Mouse (Mus musculus) lung, postnatal 0 days (tissue): ENCODE data around the gene Unc5a. TPM values are rescaled to one million over a fixed set of nuclear protein-coding genes. Genes with fewer than 3 reads are reported as not detected.

ENCODE experiments used
- ATAC-seq: fragments of 200-750 bp; cut with Nextera tagmentation; 2 replicates; pipeline ENCODE4 v1.8.0; 2017; ENCODE audit warnings: moderate library complexity
- DNase-seq: peaks from one replicate; pipeline ENCODE4 v3.0.0-alpha.2; 2016; ENCODE audit warnings: low spot score
- H3K27ac ChIP-seq: fragments of 300-500 bp; sonication (generic); 2 replicates; pipeline ENCODE4 v1.5.1; 2014; ENCODE audit warnings: antibody characterized with exemption, mild to moderate bottlenecking, low read length, mixed read lengths
- H3K27me3 ChIP-seq: fragments of 300-500 bp; sonication (generic); replicated peaks from 2 replicates; pipeline ENCODE4 v1.6.1; 2014; ENCODE audit warnings: low read length, mixed read lengths; ENCODE audit not compliant: insufficient read depth
- H3K36me3 ChIP-seq: fragments of 300-500 bp; sonication (generic); 2 replicates; pipeline ENCODE4 v1.6.1; 2014; ENCODE audit warnings: low read length, mixed read lengths; ENCODE audit not compliant: insufficient read depth
- H3K4me1 ChIP-seq: fragments of 300-500 bp; sonication (generic); 2 replicates; pipeline ENCODE4 v1.6.1; 2014; ENCODE audit warnings: antibody characterized with exemption, low read depth, low read length, mixed read lengths; ENCODE audit not compliant: insufficient read depth
- H3K4me2 ChIP-seq: fragments of 300-500 bp; sonication (generic); replicated peaks from 2 replicates; pipeline ENCODE4 v1.6.1; 2014; ENCODE audit warnings: low read depth, mild to moderate bottlenecking, low read length, moderate library complexity, mixed read lengths
- H3K4me3 ChIP-seq: fragments of 300-500 bp; sonication (generic); 2 replicates; pipeline ENCODE4 v1.5.1; 2014; ENCODE audit warnings: low read depth, low read length
- H3K9ac ChIP-seq: fragments of 300-500 bp; sonication (generic); replicated peaks from 2 replicates; pipeline ENCODE4 v1.6.1; 2014; ENCODE audit warnings: low read depth, mild to moderate bottlenecking
- H3K9me3 ChIP-seq: fragments of 300-500 bp; sonication (generic); 2 replicates; pipeline ENCODE4 v1.6.1; 2016; ENCODE audit warnings: low read length, mixed read lengths
- CTCF ChIP-seq: IDR thresholded peaks from 2 replicates; pipeline ENCODE4 v1.5.1; 2016; ENCODE audit warnings: antibody characterized with exemption, mild to moderate bottlenecking
- EP300 ChIP-seq: IDR thresholded peaks from 2 replicates; pipeline ENCODE4 v1.6.1; 2016; ENCODE audit warnings: antibody characterized with exemption, mild to moderate bottlenecking, control low read depth
- WGBS: fragments of 180-500 bp; shearing (Covaris S2); extraction: QIAGEN DNeasy Blood & Tissue Kit; methylation state at CpG from one replicate; pipeline ENCODE4 v1.1.7; 2014; 5-methylcytosine and 5-hydroxymethylcytosine counted together
- polyA plus RNA-seq: library from polyadenylated mRNA; unstranded; fragments of >200 nt; fragmentation: Nextera tagmentation; extraction: Ambion mirVana; gene quantifications from 2 replicates; pipeline ENCODE4 v1.2.1, GENCODE M21; 2015

Unc5a gene
- polyA plus RNA-seq, 1 experiment from 2014 or later: 1.4 TPM

DNA sequence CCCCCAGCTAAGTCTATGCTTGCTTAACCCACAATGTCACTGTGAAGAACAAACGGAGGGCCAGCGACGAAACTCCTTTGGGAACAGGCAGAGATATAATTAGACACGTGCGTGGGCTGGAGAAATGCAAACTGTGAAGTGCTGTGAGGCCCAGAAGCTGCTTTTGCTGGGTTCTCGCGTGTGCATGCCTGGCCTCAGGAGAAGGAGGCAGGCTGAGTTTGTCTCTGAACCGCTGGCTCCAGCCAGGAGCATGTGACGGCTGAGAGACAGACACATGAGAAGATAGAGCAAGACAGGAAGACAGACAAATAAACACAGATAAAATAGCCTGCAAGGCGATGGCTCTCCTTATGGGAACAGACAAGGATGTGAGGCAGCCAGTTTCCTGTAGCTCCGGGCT is 11.3 kb upstream of the Unc5a start:
- 19% methylated on average over 11 of the region's 11 CpGs for WGBS
- ATAC-seq (no peak), DNase-seq (no peak)
- H3K4me2 ChIP-seq: no peak overlapping the region
- H3K27ac ChIP-seq: no peak overlapping the region
- H3K9me3 ChIP-seq: no peaks in the 10 kb centered on the region
- H3K9ac ChIP-seq: no peak overlapping the region
- H3K27me3 ChIP-seq: no peaks in the 10 kb centered on the region
- no peaks in the 10 kb centered on the region for H3K4me1 ChIP-seq
- TF ChIP-seq EP300 (no peak), CTCF (no peak)
- H3K36me3 ChIP-seq: no peaks in the 10 kb centered on the region
- H3K4me3 ChIP-seq: no peak overlapping the region

DNA sequence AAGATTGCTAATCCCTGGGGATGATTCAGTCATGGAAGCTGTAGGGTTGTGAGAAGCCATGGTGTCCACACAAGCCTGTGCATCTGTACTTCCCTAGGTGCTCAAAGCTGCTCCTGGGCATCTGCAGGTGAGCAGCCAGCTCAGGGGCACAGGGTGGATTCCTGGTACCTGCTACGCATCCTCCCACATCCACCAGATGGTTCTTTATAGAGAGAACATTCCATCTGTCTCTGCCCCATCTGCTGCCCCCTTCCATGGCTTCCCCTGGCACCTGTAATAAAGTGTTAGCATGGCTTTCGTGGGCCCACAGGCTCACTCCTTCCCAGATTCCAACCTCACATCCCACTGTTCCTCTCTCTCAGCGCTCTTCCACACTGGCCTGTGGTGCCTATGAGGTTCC is 10.7 kb upstream of the Unc5a start:
- TF ChIP-seq CTCF (no peak), EP300 (no peak)
- H3K9me3 ChIP-seq: no peaks in the 10 kb centered on the region
- no peaks in the 10 kb centered on the region for H3K27me3 ChIP-seq
- no peak overlapping the region for H3K4me3 ChIP-seq
- WGBS: 88% methylated on average over 3 of the region's 3 CpGs
- ATAC-seq (no peak), DNase-seq (no peak)
- H3K4me2 ChIP-seq: no peak overlapping the region
- no peaks in the 10 kb centered on the region for H3K4me1 ChIP-seq
- H3K9ac ChIP-seq: no peak overlapping the region
- no peak overlapping the region for H3K27ac ChIP-seq
- no peaks in the 10 kb centered on the region for H3K36me3 ChIP-seq

DNA sequence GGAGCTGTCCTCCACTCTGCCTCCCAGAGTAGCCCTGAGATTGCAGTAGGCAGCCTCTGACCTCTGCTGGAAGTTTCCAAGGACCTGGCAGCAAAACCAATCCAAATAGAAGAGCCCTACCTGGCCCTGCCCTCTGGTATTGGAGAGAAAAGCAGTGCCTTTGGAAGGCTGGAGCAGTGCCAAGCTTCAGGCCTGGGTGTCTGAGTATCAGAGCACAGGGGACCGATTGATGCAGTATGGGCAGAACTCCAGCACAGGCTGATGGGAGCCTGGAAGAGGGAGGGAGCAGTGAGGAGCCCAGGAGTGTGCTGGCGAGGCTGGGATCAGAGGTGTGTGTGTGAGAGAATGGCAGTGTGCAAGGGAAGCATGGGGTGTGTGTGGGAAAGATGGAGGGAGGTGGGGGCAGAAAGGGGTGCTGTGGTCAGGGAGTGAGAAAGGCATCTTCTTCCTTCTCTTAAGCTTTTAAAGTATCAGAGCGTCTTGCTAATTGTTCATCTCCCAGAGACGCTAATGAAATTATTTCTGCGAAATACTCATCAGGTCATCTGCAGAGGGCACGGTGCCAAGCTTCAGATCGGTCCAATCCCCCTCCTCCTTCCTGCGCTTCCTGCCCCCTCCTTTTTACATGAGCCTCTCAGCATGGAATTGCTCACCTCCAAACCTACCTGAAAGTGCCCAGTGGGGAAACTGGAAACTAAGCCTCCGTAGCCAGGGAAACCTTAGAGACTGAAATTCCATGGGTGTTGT is 4.6 kb upstream of the Unc5a start:
- no peaks in the 10 kb centered on the region for H3K9me3 ChIP-seq
- peaks cover 28% of the 10 kb centered on the region for H3K27me3 ChIP-seq
- WGBS: 41% methylated on average over 9 of the region's 9 CpGs
- no peak overlapping the region for H3K4me2 ChIP-seq
- TF ChIP-seq EP300: no peak
- no peak for TF ChIP-seq CTCF
- no peaks in the 10 kb centered on the region for H3K4me1 ChIP-seq
- no peak overlapping the region for H3K9ac ChIP-seq
- ATAC-seq (no peak), DNase-seq (no peak)
- H3K4me3 ChIP-seq: no peak overlapping the region
- H3K36me3 ChIP-seq: no peaks in the 10 kb centered on the region
- H3K27ac ChIP-seq: no peak overlapping the region

DNA sequence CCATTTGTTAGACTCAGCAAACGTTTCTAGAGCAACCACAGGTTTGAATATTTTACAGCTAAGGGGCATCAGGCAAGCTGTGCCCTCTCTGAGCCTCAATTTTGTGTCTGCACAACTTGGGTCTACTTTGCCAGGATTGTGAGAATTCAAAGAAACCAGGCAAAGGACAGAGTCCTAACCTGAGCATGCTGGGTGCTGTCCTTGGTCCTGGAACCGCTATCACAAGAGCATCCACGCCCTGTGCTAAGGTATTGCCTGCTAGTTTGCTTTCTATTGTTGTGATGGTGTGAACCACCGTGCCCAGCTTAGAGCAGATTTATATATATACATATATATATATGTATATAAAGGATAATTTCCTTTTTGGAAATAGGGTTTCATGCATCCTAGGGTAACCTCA is 3.9 kb upstream of the Unc5a start:
- 8% methylated on average over 4 of the region's 4 CpGs for WGBS
- H3K4me1 ChIP-seq: peaks cover 4% of the 10 kb centered on the region; the same call in 1 of the 2 replicates
- TF ChIP-seq CTCF (no peak), EP300 (no peak)
- DNase-seq: peak; percentile 59
- H3K4me3 ChIP-seq: no peak overlapping the region
- no peak overlapping the region for H3K9ac ChIP-seq
- peaks cover 28% of the 10 kb centered on the region for H3K27me3 ChIP-seq
- no peak for ATAC-seq
- no peak overlapping the region for H3K27ac ChIP-seq
- no peak overlapping the region for H3K4me2 ChIP-seq
- H3K36me3 ChIP-seq: no peaks in the 10 kb centered on the region
- H3K9me3 ChIP-seq: no peaks in the 10 kb centered on the region

DNA sequence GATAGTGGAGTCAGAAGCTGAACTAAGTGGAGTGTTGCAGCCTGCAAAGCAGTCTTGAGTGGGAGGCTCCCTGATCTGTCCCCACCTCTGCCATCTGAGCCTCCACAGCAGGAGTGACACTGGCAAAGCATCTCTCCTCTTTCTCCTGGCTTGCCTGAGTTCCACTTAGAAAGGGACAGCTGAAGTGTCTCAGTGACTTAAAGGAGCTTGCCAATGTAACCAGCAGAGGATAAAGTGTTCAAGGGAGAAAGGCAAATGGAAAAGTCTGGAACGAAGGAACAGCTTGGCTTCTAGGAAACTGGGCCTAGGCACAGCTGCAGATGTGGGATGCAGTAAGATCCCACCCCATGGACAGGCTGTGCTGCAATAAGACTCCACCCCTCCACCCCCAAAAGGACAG is 2.8 kb upstream of the Unc5a start:
- Histone ChIP-seq H3K27me3 (peaks cover 31% of the 10 kb centered on the region), H3K27ac (no peak overlapping the region)

DNA sequence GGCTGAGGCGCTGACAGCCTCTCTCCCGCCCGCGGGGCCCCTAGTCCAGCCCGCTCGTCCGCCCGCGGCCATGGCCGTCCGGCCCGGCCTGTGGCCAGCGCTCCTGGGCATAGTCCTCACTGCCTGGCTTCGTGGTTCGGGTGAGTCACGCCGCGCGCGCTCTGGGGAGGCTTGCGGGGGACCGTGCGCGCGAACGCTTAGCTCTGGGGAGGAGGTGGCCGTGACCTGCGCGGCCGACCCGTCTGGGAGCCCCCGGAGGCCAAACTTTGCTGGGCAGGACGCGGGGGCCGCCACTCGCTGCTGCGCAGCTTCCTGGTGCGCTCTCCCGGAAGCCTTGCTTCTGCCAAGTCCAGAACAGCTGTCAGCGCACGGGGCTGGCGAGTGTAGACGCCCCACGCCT is 381 bp downstream of the Unc5a start:
- Histone ChIP-seq H3K4me1 (peaks cover 4% of the 10 kb centered on the region; the same call in 1 of the 2 replicates), H3K9ac (no peak overlapping the region), H3K27ac (no peak overlapping the region), H3K4me3 (peak overlapping the region; percentile 55), H3K27me3 (peaks cover 33% of the 10 kb centered on the region), H3K4me2 (peak overlapping the region; percentile 87), H3K9me3 (no peaks in the 10 kb centered on the region), H3K36me3 (no peaks in the 10 kb centered on the region)
- 4% methylated on average over 31 of the region's 44 CpGs for WGBS
- DNase-seq (peak; percentile 53), ATAC-seq (peak; percentile 68)
- TF ChIP-seq CTCF (no peak), EP300 (no peak)

More for the DNA sequence above, 2.8 kb upstream of the Unc5a start:
- Histone ChIP-seq H3K36me3 (no peaks in the 10 kb centered on the region), H3K9me3 (no peaks in the 10 kb centered on the region), H3K4me3 (no peak overlapping the region), H3K9ac (no peak overlapping the region), H3K4me2 (no peak overlapping the region), H3K4me1 (peaks cover 4% of the 10 kb centered on the region; the same call in 1 of the 2 replicates)
- ATAC-seq: no peak
- 82% methylated on average over 1 of the region's 1 CpGs for WGBS
- no peak for DNase-seq
- no peak for TF ChIP-seq CTCF
- no peak for TF ChIP-seq EP300

DNA sequence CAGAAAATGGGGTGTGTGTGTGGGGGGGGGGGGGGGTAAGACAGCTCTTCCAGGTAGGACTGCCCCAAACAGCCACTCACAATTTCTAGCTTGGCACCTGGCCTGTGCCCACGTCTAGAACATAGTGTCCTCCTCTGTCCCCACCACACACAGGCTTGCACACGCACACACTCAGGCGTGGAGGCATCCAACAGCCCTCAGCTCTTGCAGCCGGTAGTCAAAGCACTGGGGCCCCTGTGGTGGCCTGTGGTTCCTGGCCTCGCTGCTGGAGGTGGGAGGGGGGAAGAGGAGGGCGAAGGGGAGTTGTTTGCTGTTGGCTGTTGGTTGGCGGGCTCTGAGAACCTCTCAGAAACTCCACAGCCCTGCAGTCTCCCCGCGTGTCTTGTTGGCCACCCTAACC is 920 bp downstream of the Unc5a start:
- no peak for DNase-seq
- H3K36me3 ChIP-seq: no peaks in the 10 kb centered on the region
- 0% methylated on average over 7 of the region's 9 CpGs for WGBS

More for the DNA sequence above, 920 bp downstream of the Unc5a start:
- no peak for ATAC-seq
- peak overlapping the region; percentile 87 for H3K4me2 ChIP-seq
- peak overlapping the region; percentile 55; the same call in 1 of the 2 replicates for H3K4me3 ChIP-seq
- H3K4me1 ChIP-seq: peaks cover 4% of the 10 kb centered on the region; the same call in 1 of the 2 replicates
- peaks cover 28% of the 10 kb centered on the region for H3K27me3 ChIP-seq
- TF ChIP-seq EP300: no peak
- TF ChIP-seq CTCF: no peak
- no peak overlapping the region for H3K9ac ChIP-seq
- no peak overlapping the region for H3K27ac ChIP-seq
- H3K9me3 ChIP-seq: no peaks in the 10 kb centered on the region
